Mouse (Mus musculus) erythroid progenitor cell, adult 5-6 weeks (primary cell): Measurements from ENCODE around the gene Cyp26a1. TPM values are rescaled to one million over a fixed set of nuclear protein-coding genes. Genes with fewer than 3 reads are reported as not detected.

Experiments
- total RNA-seq, 2 experiments: library from RNA; stranded (forward) in 1 of 2; stranded (reverse) in 1 of 2; fragments of 150-400 nt in 1 of 2; fragments of 186-747, 209-891 nt in 1 of 2; gene quantifications; 2 replicates each; pipeline versions ENCODE4 v1.2.3 to v1.2.4; 2015 to 2017; ENCODE audit warnings: low replicate concordance in 2 of 2

Gene Cyp26a1
- total RNA-seq, 2 experiments from 2014 or later: 1.3 TPM; not detected in 1

Other genes starting within 250 kb of the Cyp26a1 start
- gene Exoc6, start 147.4 kb upstream of the Cyp26a1 start, total RNA-seq (2015; ENCODE audit: low replicate concordance): 26.3 and 32.7 TPM in 2 replicates
- gene Exoc6, start 147.4 kb upstream of the Cyp26a1 start, total RNA-seq (2017; ENCODE audit: low replicate concordance): 39.3 and 39.6 TPM in 2 replicates
- gene Cyp26c1, start 12.2 kb upstream of the Cyp26a1 start, total RNA-seq (2015; ENCODE audit: low replicate concordance): not detected in 2 replicates
- gene Cyp26c1, start 12.2 kb upstream of the Cyp26a1 start, total RNA-seq (2017; ENCODE audit: low replicate concordance): not detected in 2 replicates